Mouse (Mus musculus): Measurements from ENCODE around the gene Mettl21c.

DNA sequence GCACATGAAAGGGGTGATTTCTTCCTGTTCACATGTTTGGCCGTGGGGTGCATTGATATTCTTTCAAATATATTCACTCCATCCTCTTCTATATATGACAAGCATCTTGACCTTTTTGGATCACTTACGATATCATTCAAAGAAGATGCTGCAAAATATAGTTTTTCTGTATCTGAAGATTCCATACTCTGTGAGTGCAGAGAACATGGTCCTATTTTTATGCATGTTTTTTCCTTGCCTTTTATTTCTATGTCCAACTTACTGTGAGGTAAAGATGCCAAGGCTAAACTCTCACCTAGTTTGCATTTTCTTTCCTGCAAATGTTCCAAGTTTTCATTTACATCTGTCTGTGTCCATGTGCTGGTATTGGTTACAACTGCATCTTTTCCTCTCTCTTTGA lies 42.0 kb upstream of the Mettl21c start, which contains the start of gene Gm8251:
- TF ChIP-seq CTCF (IDR thresholded peaks at IDR 0.05; ENCODE audit: borderline replicate concordance, insufficient read depth, low read length) (no peak), POLR2A (IDR thresholded peaks at IDR 0.05; ENCODE audit: low read depth, low read length) (no peak)
